Mouse (Mus musculus) megakaryocyte, embryonic 14.5 days (primary cell): ENCODE data around the gene Ms4a6c.
"Not testable (repeated sequence)": the region's sequence is repeated elsewhere in the genome, so short reads cannot be mapped to it uniquely, and the experiment has no call there.

Source experiments
- FLI1 ChIP-seq: IDR thresholded peaks from 2 replicates; pipeline ENCODE4 v1.6.1; 2012; ENCODE audit warnings: low read length, inconsistent platforms, mixed read lengths
- GATA1 ChIP-seq: IDR thresholded peaks from 3 replicates; pipeline ENCODE4 v1.6.1; 2012; ENCODE audit warnings: mixed read lengths, low read length, inconsistent platforms, borderline replicate concordance

DNA sequence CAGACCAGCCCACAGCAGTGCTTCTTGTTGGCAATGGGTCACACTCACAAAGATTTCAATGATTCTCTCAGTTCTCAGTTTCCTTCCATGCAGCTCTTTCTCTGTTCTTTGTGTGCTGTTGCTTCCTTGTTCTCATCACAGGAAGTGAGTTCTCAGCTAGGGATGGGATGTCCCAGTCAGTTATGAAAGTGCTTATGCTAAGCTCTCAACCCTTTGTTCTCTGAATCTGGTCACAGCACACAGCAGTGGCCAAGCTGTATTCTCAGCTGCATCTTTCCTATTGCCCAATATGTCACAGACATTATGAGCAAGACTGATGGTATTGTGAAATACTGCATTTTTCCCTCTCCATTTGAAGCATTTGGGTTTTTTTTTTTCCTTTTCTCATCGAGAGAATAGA is 4.4 kb upstream of the Ms4a6c start:
- not testable (repeated sequence) for TF ChIP-seq GATA1, FLI1
